Mouse (Mus musculus): ENCODE measurements around the gene Fmnl2.

Fmnl2 gene

GRCm38 (mm10) chr2:52864635-52865034 is 7.0 kb downstream of the Fmnl2 start:
- DNase-seq (ENCODE audit: low read depth) = no peak

- DNase-seq (ENCODE audit: low read depth) = no peak
Observed at GRCm38 (mm10) chr2:52866151-52866550, 8.5 kb downstream of the Fmnl2 start.

GRCm38 (mm10) chr2:52867781-52868180 is 10.1 kb downstream of the Fmnl2 start:
- DNase-seq (ENCODE audit: low read depth) = no peak

GRCm38 (mm10) chr2:52868181-52868580 is 10.5 kb downstream of the Fmnl2 start:
- DNase-seq (ENCODE audit: low read depth) = no peak

- DNase-seq (ENCODE audit: low read depth) = no peak
Observed at GRCm38 (mm10) chr2:52872636-52873035, 15.0 kb downstream of the Fmnl2 start.

GRCm38 (mm10) chr2:52873276-52874063 is 15.8 kb downstream of the Fmnl2 start:
- no peak for DNase-seq (ENCODE audit: low read depth)

- no peak for DNase-seq (ENCODE audit: low read depth)
Observed at GRCm38 (mm10) chr2:52874721-52875120, 17.1 kb downstream of the Fmnl2 start.

- no peak for DNase-seq (ENCODE audit: low read depth)
Observed at GRCm38 (mm10) chr2:52875801-52876200, 18.1 kb downstream of the Fmnl2 start.

- DNase-seq (ENCODE audit: low read depth) = no peak
Observed at GRCm38 (mm10) chr2:52883401-52883800, 25.7 kb downstream of the Fmnl2 start.

GRCm38 (mm10) chr2:52884082-52884481 is 26.4 kb downstream of the Fmnl2 start:
- DNase-seq (ENCODE audit: low read depth) = no peak

GRCm38 (mm10) chr2:52885071-52885470 is 27.4 kb downstream of the Fmnl2 start:
- DNase-seq (ENCODE audit: low read depth) = peak; percentile 11

GRCm38 (mm10) chr2:52887281-52887680 is 29.6 kb downstream of the Fmnl2 start:
- no peak for DNase-seq (ENCODE audit: low read depth)

- peak; percentile 23 for DNase-seq (ENCODE audit: low read depth)
Observed at GRCm38 (mm10) chr2:52891115-52891514, 33.5 kb downstream of the Fmnl2 start.

- no peak for DNase-seq (ENCODE audit: low read depth)
Observed at GRCm38 (mm10) chr2:52891744-52892143, 34.1 kb downstream of the Fmnl2 start.

- DNase-seq (ENCODE audit: low read depth) = no peak
Observed at GRCm38 (mm10) chr2:52894983-52895621, 37.4 kb downstream of the Fmnl2 start.

GRCm38 (mm10) chr2:52896995-52897394 is 39.3 kb downstream of the Fmnl2 start:
- DNase-seq (ENCODE audit: low read depth) = no peak

GRCm38 (mm10) chr2:52900780-52901179 is 43.1 kb downstream of the Fmnl2 start:
- DNase-seq (ENCODE audit: low read depth) = no peak

- no peak for DNase-seq (ENCODE audit: low read depth)
Observed at GRCm38 (mm10) chr2:52901300-52902013, 43.8 kb downstream of the Fmnl2 start.

GRCm38 (mm10) chr2:52902456-52902855 is 44.8 kb downstream of the Fmnl2 start:
- DNase-seq (ENCODE audit: low read depth) = no peak

GRCm38 (mm10) chr2:52903228-52903963 is 45.7 kb downstream of the Fmnl2 start:
- DNase-seq (ENCODE audit: low read depth) = no peak

- no peak for DNase-seq (ENCODE audit: low read depth)
Observed at GRCm38 (mm10) chr2:52904526-52904925, 46.9 kb downstream of the Fmnl2 start.

GRCm38 (mm10) chr2:52913311-52913710 is 55.7 kb downstream of the Fmnl2 start:
- DNase-seq (ENCODE audit: low read depth) = no peak
